Mouse (Mus musculus) T-cell, adult 2 months (primary cell): ENCODE results near the gene Zdhhc8.

Experiments used
- DNase-seq: peaks from one replicate; pipeline ENCODE4 v3.0.0; 2022; ENCODE audit warnings: low spot score

The Zdhhc8 gene

GRCm38 (mm10) chr16:18231047-18231446 is 3.9 kb downstream of the Zdhhc8 start:
- DNase-seq: no peak

- DNase-seq: no peak
These were observed 4.3 kb downstream of the Zdhhc8 start for GRCm38 (mm10) chr16:18230617-18231016.

- no peak for DNase-seq
These were observed 5.3 kb downstream of the Zdhhc8 start for GRCm38 (mm10) chr16:18229622-18230021.

GRCm38 (mm10) chr16:18228856-18229255 is 6.1 kb downstream of the Zdhhc8 start:
- no peak for DNase-seq

- DNase-seq: no peak
These were observed 7.0 kb downstream of the Zdhhc8 start for GRCm38 (mm10) chr16:18227897-18228422.

GRCm38 (mm10) chr16:18227187-18227586 is 7.7 kb downstream of the Zdhhc8 start:
- DNase-seq: no peak

- DNase-seq: no peak
These were observed 12.7 kb downstream of the Zdhhc8 start for GRCm38 (mm10) chr16:18222188-18222587.

- DNase-seq: no peak
These were observed 13.4 kb downstream of the Zdhhc8 start for GRCm38 (mm10) chr16:18221543-18221898.

- no peak for DNase-seq
These were observed 13.9 kb downstream of the Zdhhc8 start for GRCm38 (mm10) chr16:18220856-18221542.

- DNase-seq: no peak
These were observed 14.9 kb downstream of the Zdhhc8 start for GRCm38 (mm10) chr16:18220001-18220400.

GRCm38 (mm10) chr16:18218580-18218996 is 16.3 kb downstream of the Zdhhc8 start:
- no peak for DNase-seq

- no peak for DNase-seq
These were observed 17.4 kb downstream of the Zdhhc8 start, which contains the start of gene Ccdc188 for GRCm38 (mm10) chr16:18217579-18217978. TSS of gene Ccdc188 (plus strand) at chr16:18217879.

GRCm38 (mm10) chr16:18214858-18215257 is 20.1 kb downstream of the Zdhhc8 start:
- DNase-seq: no peak

GRCm38 (mm10) chr16:18213689-18214088 is 21.2 kb downstream of the Zdhhc8 start:
- no peak for DNase-seq

- peak; percentile 67 for DNase-seq
These were observed 23.3 kb downstream of the Zdhhc8 start for GRCm38 (mm10) chr16:18211417-18212171.

GRCm38 (mm10) chr16:18210701-18211416 is 24.1 kb downstream of the Zdhhc8 start:
- peak; percentile 31 for DNase-seq

- DNase-seq: no peak
These were observed 31.4 kb downstream of the Zdhhc8 start for GRCm38 (mm10) chr16:18203430-18204091.

GRCm38 (mm10) chr16:18202061-18202460 is 32.9 kb downstream of the Zdhhc8 start:
- no peak for DNase-seq

- DNase-seq: no peak
These were observed 33.3 kb downstream of the Zdhhc8 start for GRCm38 (mm10) chr16:18201620-18202019.

- DNase-seq: no peak
These were observed 34.9 kb downstream of the Zdhhc8 start for GRCm38 (mm10) chr16:18200062-18200461.

GRCm38 (mm10) chr16:18198365-18199098 is 36.4 kb downstream of the Zdhhc8 start:
- DNase-seq: no peak
